Mouse (Mus musculus) CD8-positive naive resting alpha-beta T cell, adult 2 months (primary cell): ENCODE data around the gene Aldh3a2.

ENCODE experiments used
- DNase-seq, 2 experiments: peaks; one replicate each; pipeline ENCODE4 v3.0.0; 2022; ENCODE audit warnings: low read depth in 2 of 2, low spot score in 2 of 2

Aldh3a2 gene

DNA sequence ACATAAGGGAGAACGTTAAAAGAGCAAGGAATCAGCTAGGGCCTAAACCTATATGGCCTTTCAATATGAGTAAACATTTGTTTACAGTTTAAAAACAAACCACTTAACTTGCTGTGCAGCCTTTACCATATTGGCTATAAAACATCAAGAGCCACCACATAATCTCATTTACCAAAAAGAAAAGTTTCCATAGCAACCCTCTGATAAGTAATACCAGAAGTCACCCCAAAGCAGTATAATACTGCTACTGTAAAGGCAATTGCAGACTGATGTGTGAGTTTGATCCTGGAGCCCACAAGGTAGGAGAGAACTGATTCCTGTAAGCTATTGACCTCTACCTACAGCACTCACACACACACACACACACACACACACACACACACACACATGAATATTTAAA, 7.2 kb upstream of the Aldh3a2 start:
- no peak for DNase-seq

DNA sequence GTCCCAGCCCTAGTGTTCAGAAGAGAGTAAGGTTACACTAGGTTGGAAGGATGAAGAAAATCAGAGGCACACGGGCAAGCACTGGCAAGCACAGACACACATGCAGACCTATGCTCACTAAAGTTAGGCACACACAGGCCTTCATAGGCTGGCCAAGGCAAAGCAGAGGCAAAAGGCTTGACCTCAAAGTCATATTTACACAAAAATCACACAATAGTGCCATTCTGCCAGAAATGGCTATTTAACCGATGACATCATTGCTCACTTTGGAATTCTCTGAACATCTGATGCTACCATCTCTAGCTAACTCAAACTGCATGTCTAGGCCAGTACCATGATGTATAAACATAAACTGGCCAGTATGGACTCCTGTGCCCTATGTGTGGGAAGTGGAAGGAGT, 6.7 kb upstream of the Aldh3a2 start:
- DNase-seq, result no peak

DNA sequence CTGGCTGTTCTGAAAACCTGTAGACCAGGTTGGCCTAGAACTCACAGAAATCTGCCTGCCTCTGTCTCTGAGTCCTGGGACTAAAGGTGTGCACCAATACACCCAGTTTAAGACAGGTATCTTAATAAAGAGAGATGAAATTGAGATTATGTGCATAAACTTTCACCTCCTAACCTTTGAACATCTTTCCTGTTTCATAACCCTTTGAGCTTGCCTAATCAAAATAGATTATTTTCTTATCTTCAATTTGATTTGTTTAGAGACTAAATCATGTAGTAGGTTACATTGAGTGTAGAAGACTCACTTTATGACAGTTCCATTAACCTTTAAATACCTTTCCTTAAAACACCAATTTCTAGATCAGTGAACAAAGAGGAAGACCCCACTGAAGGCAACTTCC, 4.3 kb upstream of the Aldh3a2 start:
- DNase-seq, result no peak

DNA sequence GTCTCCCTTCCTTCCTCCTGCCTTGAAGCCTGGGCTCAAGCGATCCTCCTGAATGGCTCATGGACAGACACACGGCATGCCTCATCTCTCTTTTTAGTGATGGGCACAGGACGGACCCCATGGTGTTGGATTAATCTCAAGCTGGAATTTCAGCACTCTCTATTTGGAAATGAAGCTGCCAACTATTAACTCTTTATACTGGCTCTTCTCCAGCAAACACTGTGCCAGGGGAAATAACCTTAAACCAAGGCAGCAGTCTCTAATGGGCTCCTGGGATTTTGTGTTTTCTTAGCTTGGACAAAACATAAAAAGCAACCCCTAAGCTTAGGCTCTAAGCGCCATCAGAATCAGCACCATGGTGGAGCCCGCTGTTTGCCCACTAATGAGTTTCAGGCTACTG, 3.1 kb upstream of the Aldh3a2 start:
- DNase-seq, result no peak

DNA sequence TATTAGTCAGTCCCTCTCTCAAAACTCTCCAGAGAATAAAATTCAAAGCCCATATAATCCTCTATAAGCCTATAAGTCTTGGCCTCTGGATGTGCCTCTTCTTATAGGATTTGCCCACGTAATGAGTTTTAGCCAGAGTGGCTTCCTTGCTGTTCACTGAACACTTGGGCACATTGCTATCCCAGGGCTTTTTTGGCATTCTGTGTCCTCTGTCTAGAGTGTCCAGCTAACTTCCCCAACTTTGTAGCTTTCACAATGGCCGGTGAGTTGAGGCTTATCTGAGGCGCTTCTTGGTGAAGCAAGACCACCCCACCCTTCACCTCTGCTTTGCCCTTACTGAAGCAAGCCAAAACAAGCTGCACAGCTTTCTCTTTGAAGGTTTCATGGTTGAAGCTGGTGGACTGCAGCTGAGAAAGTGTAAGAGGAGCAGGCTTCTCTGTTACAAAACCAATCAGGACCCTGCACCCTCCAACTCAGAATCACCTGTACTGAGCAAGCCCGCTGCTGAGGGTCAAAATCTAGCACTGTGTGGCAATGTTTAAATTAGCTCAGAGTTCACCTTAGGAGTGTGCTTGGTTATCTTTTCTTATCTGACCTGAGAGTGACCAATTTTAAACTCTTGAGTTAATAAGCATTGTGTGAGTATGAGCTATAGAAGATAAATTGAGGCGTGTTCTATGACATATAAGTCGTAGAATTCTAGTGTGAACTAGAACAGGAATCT, 1.5 kb upstream of the Aldh3a2 start:
- no peak for DNase-seq

DNA sequence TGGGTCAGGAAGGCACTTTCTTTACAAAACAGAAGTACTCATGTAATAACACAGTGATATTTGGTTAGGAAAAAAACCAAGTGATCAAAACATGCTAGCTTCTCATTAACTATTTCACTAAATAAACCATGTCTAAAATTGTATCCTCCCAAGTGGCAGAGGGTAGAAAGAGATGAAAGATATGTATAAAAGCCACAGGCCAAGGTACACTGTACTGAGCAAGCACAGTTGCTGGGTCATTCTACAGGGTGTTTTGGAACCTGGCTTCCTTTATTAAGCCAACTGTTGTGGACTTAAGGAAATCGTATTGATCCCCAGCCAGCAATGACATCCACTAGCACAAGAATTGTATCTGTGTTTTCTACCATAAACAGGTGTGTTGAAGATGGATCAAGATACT, 3.4 kb downstream of the Aldh3a2 start:
- no peak for DNase-seq

DNA sequence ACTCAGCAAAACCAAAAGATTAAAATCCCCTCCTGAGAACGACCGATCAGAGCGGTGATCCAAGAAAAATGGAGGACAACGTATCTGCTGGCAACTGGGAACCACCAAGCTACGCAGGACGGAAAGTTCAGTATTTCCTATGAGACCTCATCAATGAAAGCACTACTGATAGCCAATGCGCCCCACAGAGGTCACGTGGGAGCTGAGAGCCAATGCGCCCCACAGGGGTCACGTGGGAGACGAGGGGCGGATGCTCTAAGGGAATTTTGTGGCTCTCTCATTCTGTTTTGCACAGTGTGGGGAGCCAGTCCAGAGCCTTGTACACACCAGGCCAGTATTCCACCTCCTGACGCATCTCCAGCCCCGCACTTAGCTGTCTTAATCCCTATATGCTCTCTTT, 4.7 kb downstream of the Aldh3a2 start:
- no peak for DNase-seq

DNA sequence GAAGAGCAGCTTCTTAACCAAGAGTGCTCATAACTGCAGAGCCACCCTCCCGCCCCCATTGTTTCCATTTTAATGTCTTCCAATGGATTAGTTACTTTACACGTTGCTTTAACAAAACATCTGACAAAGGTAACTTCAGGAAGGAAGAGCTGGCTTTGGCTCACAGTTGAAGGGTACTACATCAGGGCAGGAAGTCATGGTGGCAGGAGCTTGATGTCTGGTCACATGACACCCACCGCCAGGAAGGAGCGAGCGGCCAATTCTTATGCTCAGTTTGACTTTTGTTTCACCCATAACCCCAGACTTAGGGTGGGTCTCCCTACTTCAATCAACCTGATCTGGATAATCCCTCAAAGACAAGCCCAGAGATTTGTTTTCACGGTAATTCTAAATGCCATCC, 8.2 kb downstream of the Aldh3a2 start:
- DNase-seq, result no peak

DNA sequence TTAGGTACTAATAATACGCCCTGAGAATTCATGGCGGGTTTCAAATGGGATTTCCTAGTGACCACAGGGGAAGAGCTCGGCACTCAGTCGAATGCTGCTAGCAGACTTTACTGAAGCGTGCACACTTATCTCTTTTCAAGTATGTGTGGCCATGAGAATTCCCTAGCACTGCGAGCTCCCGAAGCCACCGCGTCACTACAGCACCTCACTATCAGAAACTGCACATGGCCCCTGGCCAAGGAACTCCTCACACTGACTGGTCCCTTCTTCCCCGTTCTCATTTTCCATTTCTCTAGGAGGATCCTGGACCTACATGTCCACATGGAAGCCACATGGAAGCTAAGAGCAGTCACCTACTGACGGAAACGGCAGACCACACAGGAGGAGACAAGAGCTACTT, 14.5 kb downstream of the Aldh3a2 start:
- DNase-seq, result no peak

DNA sequence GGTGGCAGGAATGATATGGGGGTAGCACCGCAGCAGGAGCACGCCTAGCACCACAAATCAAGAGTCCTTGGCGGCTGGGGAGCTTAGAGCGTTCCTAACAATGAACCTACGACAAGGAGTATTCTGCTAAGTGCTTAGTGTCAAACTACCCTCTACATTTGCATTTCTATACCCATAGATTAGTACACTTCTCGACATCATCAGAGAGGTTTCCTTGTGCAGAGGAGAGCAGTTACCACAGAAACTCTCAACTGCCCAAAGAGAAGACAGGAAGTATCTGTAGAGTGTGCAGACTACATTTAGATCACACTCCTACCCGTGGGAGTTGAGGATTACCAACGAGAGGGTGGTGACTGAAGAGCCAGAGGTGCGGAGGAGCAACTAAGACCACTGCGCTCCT, 15.5 kb downstream of the Aldh3a2 start:
- no peak for DNase-seq

DNA sequence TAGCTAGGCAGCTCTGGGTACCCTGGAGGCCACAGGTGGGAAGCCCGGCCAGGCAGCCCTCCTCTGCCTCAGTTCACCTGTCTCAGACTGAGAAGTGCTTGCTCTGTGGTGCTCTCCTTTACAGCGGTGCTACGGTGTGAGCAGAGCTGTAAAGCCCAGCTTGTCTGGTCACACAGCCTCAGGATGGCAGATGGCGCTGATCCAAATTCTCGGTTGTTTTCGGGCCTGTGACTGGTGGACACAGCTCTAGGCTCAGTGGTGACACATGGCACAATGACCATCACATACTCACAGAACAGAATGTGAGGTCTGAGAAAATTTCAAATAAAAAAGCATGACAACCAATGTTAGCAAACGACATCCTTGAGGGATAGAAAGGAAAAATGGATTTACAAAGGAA, 22.9 kb downstream of the Aldh3a2 start:
- no peak for DNase-seq

DNA sequence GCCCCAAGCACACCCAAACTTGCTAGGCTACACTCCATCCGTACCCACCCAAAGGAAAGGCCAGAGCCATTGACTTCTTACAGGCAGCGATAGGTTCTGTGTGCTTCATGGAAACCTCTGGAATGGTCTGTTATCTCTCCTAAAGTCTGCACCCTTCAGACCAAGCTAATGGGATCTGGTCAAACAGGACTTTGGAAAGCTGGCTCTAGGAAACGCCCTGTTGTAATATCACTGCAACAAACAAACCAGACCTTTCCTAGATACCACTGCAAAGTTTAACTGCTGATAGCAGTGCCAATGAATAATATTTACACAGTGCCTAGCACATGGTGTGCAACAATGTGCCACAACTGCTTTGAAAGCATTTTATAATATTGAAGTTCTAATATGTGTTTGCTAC, 31.2 kb downstream of the Aldh3a2 start:
- no peak for DNase-seq

DNA sequence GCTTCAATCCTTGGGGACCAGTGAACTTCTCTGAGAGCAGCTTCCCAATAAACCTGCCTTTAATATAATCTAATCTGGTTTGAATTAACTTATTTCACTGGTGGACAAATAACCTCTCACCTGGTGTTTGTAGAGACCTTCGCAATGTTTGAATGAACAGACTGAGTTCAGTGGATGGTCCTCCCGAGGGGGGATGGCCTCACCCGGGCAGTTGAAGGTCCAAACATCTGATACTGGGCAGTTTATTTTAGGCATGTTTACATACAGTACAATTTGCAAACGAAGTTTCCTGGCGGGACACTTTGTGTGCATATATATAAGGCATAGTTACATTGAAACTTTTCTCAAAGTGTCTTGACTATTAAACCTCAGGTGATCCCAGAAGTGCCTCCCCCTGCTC, 33.1 kb downstream of the Aldh3a2 start:
- no peak for DNase-seq

DNA sequence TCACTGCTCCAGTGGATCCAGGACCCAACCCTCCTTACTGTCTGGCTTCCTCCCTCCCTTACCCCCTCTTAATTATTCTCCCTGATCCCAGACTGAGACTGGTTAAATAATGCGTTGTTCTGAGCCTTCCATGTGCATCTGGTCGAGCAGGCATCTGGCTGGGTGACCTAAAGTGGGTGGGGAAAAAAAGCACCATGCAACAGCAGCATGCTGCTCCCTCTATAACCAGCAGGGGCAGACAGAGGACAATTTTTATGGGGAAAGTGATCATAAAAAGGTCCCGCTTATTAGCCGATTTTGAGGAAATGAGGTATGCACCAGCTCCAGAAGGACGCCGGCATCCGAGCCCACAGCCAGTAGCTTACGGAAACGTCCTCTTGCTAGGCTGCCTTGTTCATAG, 35.9 kb downstream of the Aldh3a2 start:
- DNase-seq, result peak in 1 of 2 experiments; percentile 35

DNA sequence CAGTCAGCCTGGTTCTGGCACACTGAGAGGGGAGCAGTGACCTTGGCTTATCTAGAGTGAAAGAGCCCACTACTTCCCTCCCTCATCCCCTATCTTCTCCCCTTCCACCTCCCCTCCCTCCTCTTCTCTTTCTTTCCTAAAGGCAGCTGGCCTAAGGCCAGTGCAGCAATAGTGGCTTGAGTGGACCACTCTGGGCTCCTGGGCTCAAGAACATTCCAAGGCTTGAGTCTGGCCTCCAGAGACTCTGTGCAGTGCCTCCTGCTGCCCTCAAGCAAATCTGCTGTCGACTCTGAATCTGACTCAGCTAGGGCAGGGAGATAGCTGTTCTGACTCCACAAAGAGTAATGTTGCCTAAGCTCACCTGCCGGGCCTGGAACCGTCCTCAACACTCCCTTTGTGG, 38.9 kb downstream of the Aldh3a2 start:
- no peak for DNase-seq

DNA sequence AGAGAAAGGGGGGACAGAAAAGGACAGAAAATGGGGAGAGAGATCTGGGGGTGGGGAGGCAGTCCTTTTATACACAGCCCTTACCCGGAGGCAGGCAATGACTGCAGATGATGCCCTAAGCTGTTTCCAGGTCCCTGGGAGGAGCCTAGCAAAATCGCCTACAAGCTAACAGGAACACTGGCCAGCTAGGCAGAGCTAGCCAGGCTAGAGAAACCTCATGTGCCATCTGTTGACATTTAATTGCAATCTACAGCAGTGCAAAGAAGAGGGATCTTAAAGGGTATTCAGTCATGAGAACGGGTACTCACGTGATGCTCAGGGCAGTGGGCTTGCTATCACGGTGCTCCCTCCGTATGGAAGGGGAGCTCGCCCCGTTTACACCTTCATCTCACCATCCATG, 39.4 kb downstream of the Aldh3a2 start:
- DNase-seq, result no peak

DNA sequence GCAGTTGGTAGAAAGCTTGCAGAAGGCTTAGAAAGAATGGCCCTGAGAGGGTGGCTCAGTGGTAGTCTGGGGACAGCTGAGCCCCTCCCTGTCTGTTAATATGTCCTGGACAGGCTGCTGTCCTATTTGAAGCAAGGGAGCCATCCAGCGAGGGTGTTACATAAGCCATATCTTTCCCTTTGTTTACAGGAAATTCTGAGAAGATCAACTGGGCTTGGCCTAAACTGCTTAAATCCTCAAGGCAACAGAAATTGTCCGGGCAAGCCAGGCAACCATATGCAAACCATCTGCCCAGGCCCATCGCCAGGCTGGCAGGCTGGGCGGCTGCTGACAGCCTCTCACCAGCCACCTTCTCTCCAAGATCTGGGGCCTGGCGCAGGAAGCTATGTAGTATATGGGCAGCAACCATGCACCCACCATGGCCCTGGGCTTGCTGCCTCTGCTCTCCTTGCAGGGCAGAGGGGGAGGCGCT, 41.3 kb downstream of the Aldh3a2 start:
- no peak for DNase-seq

DNA sequence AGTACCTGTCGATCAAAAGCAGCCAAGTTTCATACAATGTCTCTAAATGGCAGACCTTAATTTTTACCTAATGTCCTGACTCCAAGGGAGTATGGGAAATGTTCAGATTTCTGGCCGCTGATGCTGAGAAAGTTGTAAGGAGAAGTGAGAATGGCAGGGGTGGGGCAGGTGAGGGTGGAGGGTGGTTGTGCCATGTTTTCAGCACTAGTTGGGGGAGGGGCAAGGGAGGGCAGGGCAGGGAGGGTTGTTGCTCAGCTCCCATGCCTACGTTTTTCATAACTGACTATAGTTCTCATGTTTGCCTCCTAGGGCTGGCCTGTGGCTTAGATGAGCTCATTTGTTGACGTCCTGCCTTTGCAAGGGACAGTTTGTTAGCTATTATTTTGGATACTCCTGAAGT, 41.8 kb downstream of the Aldh3a2 start:
- DNase-seq, result no peak

DNA sequence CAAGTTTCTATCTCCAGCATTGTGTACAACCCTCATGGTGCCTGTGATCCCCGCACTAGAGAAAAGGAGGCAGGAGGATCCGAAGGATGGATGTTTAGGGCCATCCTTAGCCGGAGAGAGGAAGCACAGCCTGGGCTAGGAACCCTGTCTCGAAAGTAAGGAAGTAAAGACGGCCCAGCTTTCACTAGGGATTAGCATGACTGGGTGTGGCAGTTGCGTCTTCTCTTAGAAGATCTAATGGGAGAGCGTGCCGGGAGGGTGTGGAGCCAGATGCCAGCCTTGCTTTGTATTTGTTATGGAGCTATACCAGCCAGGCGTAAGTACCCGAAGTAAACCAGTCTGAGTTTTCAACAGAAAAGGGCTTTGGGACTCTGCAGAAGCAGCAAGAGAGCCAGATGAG, 42.4 kb downstream of the Aldh3a2 start:
- DNase-seq, result no peak

DNA sequence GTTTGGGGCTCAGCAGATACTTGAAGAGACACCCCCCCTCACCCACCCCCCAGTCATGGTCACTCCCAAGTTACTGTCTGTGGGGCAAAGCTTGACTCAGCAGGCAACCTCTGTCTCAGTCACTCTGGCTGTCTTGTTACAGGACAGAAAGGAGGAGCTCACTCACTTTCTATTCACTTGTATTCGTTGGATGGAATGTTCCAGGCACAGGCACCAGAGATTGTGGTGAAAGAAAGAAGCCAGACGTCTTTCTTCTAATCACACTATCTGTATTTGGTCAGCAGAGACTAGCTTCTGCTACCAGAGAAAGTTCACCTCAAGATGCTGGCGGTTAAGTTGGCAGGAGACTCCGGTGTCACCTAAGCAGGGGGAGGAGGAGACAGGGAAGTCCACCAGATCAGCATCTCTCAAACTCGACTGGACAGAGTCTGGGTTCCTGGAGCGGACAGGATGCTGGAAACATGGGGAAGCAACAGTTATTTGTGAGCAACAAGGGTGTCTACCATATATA, 43.0 kb downstream of the Aldh3a2 start:
- no peak for DNase-seq

DNA sequence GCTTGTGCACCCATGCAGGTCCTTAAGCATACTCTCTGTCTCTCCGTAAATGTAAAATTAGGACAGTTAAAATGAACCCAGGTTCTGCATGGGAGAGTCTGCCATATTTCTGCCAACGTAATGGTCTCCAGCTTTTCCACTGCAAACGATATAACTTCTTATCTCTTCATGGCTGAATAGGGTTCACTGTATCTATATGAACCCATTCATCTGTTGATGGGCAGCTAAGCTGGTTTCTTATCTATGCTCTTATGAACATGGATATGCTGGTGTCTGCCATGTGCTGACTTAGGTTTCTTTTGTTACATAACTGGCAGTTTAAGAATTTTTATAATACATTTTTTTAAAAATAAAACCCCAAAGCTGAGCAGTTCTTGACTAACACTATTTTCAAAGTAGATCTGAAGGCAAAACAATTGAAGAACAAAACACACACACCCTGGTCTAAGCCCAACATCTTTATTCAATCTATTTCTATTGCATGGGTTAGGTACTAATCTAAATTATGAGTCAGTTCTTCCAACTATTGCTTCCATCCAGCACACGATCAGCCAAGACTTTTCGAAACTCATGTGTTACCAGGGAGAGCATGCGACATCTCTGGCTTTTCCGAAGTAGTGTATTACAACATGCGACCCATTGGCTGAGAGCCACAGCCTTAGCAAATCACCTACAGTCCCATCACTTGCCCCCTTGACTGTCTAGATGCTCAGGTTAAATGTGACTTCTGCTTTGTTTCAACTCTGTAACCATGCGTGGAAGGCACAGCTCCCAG, 44.1 kb downstream of the Aldh3a2 start:
- DNase-seq, result no peak

DNA sequence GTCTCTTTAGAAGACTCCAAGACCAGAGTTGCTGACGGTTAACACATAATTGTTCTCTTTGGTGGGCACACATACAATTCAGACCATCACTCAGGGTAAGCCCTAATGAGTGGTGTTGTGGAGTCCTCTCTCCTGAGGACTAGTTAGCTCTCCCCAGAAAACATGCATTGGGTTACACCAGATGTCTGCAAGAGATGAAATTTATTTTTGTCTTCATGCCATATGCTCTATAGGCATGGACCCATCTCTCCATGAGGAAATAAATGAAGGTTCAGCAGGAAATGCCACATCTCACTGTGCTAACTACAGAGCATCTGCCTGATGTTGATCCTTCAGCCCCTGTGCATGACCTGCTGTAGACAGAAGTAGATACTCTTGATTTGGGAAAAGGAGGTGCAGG, 45.3 kb downstream of the Aldh3a2 start:
- DNase-seq, result no peak
